Mouse (Mus musculus) retina, postnatal 1 day (tissue): ENCODE measurements around the gene Slc4a3.

Source experiments
- DNase-seq: peaks from one replicate; pipeline ENCODE4 v3.0.0-alpha.2; 2012

The Slc4a3 gene

DNA sequence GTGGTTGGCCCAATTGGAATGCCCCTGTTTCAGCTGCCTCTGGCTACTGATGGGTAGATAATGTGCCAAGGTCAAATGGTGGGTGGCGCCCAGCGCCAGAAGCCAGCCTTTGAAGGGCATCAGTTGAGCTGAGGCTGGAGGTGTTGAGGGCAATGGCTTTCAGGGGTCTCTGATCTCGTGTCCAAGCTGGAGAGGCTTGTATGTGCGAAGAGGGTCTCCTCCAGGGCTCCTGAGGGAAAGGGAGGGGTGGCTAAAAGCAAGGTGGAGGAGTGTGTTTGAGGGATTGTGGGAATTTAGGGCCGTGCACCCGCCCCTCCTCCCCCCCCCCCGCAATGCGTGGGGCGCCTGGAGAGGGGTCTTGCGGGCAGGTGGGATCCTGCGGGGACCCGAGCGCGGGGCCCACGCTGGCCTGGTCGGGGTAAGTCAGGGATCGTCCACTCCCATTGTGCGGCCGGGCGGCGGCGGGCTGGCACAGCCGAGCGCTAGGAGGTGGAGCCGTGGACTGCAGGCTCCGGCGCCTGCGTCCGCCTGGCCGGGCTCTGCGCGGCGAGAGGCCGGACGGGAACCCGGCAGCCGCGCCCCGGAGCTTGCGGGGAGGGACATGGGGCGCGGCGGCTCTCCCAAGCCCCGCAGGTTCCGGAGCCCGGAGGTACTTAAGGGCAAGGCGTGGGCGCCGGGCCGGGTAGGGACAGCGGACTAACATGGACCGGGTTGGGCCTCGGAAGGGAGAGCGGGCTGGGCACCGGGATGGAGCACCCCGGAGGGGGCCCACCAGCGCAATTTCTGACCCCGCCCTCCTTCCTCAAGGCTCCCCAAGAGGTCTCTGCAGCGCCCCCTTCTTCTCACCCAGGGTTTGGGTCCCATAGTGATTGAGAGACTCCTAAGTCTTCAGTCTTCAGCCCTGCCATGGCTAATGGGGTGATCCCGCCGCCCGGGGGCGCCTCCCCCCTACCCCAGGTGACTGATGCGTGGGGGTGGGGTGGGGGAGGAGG lies at the start of gene Slc4a3:
Gene Slc4a3, plus strand, starts transcription at position 302 of the 992 bp plus-strand sequence.
- DNase-seq = peak; percentile 80

DNA sequence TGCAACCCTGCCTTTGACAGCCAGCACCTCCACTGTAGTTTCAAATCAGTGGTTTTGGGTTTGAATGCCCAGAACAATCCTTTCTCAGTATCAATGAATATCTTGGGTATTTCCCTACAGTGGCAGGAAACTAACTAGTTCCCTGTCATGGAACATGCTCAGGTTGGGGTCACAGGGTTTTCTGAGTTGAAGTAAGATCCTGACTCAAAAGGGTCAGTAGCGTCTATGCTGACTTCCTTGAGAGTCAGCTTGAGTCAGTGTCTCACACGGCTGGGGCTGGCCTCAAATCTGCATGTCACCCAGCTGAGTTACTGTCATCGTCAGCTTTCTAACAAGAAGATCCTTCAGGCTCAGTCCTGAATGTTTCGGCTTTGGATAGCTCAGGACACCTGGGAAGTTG lies 47.2 kb upstream of the Slc4a3 start:
- DNase-seq = no peak

- no peak for DNase-seq
Observed at GRCm38 (mm10) chr1:75499441-75499840, 46.6 kb upstream of the Slc4a3 start.

DNA sequence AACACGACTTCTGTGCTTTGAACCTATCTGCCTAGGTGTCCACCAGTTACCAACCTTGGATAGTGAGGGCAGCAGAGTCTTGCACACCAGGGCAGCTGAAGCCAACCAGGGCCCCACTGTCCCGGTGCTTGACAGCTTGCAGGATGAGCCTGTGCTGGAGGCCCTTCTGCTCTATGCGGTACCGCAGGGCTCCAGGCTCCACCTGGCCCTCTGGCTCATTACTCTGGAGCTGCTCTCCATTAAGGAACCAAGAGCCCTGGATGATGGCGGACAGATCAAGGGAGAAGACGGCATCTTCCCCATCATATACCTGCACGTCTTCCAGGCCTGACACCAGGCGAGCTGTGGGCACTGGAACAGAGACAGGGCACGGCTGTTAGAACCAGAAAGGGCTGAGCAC lies 44.2 kb upstream of the Slc4a3 start:
- DNase-seq = no peak

DNA sequence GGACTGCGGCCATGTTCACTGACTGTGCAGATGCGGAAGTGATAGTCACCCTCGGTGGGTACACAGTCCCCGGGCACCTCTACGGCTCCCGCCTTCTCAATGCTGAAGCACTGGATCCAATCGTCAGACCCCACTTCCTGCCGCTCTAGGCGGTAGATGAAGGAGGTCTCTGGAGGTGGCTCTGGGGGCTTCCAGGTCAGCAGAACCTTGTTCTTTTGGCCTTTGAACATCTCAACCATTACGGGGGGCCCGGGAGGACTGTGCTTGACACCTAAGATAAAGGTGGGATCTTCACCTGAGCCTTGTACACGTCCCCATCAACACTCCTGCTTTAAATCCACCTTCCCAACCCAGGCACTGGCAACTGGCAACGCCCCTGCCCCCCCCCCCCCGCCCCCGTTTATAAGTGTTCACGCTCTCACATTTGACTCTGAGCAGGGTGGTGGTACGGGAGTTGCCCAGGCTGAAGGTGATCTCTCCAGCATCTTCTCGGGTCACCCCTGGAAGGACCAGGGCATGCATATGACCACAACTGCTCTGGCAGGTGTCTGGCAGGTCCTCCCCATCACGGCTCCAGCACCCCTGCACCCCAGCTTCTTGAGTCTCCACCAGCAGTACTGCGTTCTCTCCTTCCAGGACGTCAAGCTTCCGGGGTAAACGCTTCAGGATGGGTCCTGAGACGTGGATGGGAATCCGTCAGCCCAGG lies 43.0 kb upstream of the Slc4a3 start:
- no peak for DNase-seq

GRCm38 (mm10) chr1:75503651-75503980 lies 42.5 kb upstream of the Slc4a3 start:
- DNase-seq = no peak

GRCm38 (mm10) chr1:75504256-75505045 lies 41.6 kb upstream of the Slc4a3 start:
- no peak for DNase-seq

DNA sequence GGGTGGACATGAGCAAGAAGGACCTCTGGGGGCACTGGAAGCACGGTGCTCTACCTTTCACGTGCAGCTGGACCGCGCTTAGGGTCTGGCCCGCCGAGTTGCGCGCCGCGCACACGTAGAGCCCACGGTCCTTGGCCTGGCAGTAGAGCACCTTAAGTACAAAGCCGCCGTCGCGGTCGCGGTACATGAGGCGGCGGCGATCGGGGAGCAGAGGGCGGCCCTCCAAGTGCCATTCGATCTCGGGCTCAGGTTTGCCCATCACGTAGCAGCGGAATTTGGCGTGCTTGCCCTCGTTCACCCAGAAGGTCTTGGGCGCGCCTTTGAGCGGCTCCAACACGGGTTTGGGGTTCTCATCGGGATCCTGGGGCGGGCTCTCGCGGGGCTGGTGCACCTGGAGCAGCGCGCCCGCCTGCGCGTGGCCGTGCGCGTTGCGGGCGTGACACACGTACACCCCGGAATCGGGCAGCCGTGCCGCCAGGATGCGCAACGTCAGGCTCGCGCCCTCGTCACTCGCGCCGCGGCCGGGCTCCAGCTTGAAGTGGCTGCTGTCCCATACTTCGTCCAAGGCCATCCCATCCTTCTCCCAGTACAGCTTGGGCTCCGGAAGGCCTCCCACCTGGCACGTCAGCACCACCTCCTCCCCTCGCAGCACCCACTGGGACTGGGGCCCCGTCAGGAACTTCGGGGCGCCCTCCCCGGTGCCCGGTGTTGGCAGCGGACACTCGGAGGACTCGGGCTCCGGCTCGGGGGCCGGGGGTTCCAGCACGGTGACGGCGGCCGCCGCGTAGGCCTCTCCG lies 40.7 kb upstream of the Slc4a3 start:
- DNase-seq = peak; percentile 76

- peak; percentile 86 for DNase-seq
Observed at GRCm38 (mm10) chr1:75505956-75506831, 39.9 kb upstream of the Slc4a3 start, which contains the start of gene Obsl1. Gene Obsl1 (minus strand): TSS chr1:75506452.

- DNase-seq = peak; percentile 29
Observed at GRCm38 (mm10) chr1:75507006-75507405, 39.1 kb upstream of the Slc4a3 start, which contains the start of gene Inha. Gene Inha (plus strand): TSS chr1:75507077.

GRCm38 (mm10) chr1:75509586-75509985 lies 36.5 kb upstream of the Slc4a3 start:
- DNase-seq = no peak

DNA sequence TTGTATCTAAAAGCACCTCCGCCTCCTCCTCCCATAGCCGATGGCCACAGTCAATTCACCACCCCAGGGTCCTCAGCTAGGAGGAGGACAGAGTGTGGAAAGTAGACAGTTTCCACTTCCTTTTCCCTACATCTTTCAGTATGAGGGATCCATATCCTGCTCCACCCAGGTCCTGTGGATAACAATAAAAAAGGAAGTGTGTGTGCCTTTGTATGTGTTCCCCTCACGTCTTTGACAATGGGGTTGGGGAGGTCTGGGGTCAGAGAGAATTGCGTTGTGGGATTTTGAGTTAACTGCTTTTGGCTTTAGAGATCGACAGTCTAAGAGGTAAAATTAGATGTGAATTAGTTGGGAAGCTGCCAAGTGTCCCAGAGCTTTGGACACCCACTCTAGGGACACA lies 35.9 kb upstream of the Slc4a3 start:
- DNase-seq = no peak

- DNase-seq = no peak
Observed at GRCm38 (mm10) chr1:75511437-75512210, 34.4 kb upstream of the Slc4a3 start.

GRCm38 (mm10) chr1:75512550-75512949 lies 33.5 kb upstream of the Slc4a3 start:
- DNase-seq = no peak

DNA sequence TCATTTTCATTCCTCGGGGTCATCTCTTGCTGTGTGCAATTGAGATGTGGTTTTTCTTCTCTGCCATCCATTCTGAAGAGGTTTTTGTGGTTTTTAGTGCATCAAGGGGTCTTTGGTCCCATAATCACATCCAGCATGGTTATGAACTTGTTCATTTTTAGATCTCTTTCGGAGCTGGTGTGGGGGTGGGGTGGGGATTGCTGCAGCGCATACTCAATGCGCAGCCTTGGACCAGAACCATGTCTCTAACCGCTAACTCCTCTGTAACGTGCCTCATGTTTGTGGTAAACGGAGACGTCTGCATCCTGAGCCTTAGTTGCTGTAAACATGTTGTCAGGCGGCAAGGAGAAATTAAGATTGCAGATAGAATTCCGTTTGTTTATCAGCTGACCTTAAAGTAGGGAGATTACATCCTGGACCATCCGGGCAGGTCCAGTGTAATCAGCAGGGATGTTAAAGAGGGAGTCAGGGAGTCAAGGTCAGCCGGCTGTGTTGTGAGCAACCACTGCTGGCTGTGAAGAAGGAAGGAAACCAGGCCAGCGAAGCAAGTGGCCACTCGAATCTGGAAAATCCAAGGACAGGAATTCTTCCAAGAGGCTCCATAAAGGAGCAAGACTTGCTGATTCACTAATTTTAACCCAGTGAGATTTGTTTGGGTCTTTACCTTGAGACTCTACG lies 29.2 kb upstream of the Slc4a3 start:
- DNase-seq = no peak

DNA sequence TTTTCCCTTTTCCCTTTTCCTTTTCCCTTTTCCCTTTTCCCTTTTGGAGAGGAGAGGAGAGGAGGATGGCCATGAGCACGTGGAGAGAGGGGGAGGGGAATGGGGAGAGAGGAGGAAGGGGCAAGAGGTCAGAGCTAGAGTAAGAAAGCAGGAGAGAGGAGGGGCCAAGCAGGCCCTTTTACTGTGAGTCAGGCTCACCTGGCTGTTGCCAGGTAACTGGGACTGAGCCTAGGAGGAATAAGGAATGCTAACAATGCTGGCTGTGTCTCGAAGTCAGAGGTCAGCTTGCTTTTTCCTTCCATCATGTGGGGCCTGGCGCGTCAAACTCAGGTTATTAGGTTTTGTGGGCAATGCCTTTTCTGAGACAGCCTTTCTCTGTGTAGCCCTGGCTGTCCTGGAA lies 28.1 kb upstream of the Slc4a3 start:
- no peak for DNase-seq

DNA sequence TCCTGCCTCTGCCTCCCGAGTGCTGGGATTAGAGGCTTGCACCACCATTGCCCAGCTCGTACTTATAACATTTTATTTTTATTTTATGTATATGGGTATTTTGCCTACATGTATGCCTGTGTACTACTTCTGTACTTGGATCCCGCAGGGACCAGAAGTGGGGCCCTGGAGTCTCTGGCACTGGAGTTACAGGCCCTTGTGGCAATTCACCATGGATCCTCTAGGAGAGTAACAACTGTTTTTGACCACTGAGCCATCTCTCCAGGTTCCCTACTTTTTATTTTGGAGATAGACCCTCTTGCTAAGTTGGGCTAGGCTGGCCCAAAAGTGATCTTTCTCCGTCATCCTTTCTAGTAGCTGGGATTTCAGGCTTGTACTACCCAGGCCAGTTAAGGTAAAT lies 27.6 kb upstream of the Slc4a3 start:
- no peak for DNase-seq

- DNase-seq = no peak
Observed at GRCm38 (mm10) chr1:75519576-75519975, 26.5 kb upstream of the Slc4a3 start.

DNA sequence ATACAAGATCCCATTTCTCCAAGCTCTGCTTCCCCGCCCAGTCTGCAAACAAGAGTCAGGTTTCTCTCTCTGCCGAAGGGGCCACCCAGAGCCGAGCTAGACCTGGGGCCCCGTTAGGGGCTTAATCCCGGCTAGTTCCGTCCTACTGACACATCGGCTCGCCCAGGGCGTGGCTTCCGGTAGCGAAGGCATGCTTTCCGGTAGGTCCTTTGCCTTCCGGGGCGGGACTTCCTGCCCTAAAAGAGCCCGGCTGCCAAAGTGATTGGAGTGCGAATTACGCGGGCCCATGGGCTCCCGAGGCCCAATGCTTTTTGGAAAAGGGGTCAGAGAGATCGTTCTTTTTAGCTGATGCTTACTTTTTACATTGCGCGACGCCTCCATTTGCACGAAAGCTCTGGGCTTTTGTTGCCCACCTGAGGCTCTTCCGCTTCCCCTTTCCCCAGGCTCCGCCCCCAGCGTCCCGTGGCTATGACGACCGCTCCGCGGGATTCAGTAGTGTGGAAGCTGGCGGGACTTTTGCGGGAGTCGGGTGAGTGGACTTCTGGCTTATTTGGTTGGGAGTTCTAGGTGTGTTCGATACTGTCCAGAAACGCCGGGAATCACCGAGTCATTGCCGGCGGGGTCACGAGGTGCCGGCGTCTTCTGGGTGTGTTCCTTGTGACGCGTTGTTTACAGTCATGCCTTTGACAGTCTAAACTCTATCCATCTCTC lies 24.6 kb upstream of the Slc4a3 start, which contains the start of gene Stk11ip:
Gene Stk11ip, plus strand, starts transcription at position 209 of the 711 bp plus-strand sequence.
- peak; percentile 97 for DNase-seq
